Mouse (Mus musculus) kidney, adult 11 months (tissue): Measurements from ENCODE around the gene Klc3.
A peak's percentile ranks its signal among the peaks of the same experiment; 100 is the strongest.

Experiments used
- DNase-seq: peaks from one replicate; pipeline ENCODE4 v3.0.0; 2022

Gene Klc3

DNA sequence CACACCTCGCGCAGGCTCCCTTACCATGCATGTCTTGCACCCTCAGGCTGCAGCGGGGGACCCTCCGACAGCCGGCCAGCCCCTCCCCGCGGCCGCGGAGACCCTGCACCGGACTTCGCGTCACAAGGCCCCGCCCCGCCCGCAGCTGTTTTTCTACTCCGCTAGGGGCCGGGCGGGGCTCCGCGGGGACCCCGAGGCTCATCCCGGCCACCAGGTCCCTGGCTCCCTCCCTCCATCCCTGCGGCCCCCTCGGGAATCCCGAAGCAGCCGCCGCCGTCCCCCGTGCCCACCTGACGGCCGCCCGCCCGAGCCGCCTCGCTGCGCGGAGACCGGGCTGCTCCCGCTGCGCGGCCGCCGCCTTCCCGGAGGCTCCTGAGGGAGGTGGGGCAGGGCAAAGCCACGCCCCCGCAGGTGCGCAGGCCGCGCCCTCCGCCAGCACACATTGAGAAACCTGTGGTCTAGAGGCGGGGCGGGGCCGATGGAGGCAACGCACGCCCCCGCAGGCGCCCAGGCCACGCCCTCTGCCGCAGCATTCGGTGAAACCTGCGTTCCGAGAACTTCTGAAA, at the start of gene Klc3:
TSS of gene Klc3 (minus strand) at position 374 of the 566 bp plus-strand sequence.
- DNase-seq, result peak; percentile 86

GRCm38 (mm10) chr7:19449165-19449564, 45.3 kb upstream of the Klc3 start:
- DNase-seq, result no peak

DNA sequence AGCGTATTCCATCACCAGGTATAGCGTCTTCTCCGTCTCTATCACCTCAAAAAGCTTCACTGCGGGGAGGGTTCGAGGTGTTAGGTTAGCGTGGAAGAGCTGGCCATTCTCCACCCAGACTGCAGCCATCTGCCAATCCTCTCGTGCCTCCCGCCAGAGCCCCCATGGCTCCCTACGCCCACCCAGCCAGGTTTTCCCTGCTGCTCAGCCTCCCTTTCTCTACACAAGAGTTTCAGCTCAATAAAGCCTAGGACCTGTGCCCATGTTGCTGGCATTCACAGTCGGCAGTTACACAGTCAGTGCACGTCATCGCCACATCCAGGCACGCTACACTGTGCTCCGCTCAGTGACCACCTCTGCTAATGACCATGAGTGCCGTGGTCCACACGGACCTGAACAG, 43.8 kb upstream of the Klc3 start:
- no peak for DNase-seq

DNA sequence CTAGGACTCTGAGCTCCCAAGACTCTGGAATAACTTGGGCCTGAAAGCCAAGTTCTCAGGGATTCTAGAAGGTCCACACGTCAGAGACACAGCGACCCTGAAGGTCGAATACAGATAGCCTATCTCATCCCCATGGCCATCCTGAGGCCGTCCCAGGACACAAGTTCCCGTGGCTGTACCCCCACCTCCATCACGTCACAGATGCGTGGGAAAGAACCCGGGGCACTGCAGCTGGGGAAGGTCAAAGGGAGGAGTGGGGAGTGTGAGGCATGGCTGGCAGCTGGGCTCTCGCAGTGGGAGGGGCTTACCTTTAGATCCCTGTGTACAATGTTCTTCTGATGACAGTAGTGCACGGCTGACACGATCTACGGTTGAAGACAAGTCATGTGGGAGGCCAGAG, 40.9 kb upstream of the Klc3 start:
- DNase-seq, result no peak

GRCm38 (mm10) chr7:19443344-19443743, 39.4 kb upstream of the Klc3 start:
- DNase-seq, result peak; percentile 53

DNA sequence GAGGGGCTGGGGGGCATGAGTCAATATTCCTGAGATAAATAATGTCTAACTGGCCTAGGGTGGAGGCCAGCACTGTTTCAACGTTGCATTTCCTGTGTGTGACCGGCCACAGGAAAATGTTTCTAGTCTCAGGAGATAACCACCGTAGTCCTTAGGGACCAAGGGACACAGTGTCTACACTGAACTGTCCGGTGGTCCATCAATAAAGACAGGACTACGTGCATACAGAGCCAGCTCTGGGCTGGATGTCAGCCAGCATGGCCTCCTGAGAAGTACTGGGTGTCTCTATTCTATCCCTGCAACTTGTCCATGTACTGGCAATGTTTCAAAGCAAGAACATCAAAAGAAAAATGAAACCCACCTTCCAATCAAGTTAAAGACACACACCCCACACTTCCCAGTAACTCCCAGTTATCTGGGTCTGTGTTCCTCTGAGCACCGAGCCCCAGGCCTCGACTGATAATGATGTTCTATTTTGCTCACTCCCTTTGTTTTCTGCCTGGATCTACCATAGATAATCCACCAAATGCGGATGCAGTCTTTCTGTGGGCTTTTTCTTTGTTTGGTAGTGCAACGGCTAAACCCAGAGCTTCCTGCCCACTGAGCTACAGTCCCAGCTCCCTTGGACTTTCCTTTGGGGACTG, 37.7 kb upstream of the Klc3 start:
- DNase-seq, result peak; percentile 47

DNA sequence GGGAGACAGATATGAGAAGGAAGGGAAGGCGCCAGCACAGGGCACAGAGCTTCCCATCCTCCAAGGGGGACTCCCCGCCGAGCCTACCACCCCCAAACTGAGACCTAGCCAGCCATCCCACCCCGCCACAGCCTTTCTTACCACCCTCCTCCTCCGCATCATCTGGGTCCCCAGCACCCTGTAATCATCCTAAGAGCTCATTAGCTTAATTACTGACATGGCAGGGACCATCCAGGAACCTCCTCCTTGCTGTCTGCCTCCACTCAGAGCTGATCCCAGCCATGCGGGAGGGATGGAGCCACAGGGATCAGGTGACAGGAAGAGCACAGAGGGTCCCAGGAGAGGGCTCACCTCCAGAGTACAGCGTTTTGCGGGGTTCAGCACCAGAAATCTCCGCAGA, 33.1 kb upstream of the Klc3 start:
- DNase-seq, result no peak

DNA sequence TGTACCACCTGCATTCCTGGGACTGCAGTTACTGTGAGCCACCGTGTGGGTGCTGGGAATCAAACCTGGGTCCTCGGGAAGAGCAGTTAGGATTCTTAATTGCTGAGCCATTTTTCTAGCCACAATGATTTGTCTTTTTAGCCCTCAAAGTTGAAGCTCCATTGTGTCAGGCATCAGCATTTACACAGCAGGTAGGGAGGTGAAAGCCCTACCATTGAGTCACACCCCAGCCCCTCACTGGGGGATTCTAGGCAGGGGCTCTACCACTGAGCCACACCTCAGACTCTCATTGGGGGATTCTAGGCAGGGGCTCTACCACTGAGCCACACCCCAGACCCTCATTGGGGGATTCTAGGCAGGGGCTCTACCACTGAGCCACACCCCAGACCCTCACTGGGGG, 32.4 kb upstream of the Klc3 start:
- no peak for DNase-seq

- no peak for DNase-seq
Observed at GRCm38 (mm10) chr7:19432475-19432874, 28.6 kb upstream of the Klc3 start.

DNA sequence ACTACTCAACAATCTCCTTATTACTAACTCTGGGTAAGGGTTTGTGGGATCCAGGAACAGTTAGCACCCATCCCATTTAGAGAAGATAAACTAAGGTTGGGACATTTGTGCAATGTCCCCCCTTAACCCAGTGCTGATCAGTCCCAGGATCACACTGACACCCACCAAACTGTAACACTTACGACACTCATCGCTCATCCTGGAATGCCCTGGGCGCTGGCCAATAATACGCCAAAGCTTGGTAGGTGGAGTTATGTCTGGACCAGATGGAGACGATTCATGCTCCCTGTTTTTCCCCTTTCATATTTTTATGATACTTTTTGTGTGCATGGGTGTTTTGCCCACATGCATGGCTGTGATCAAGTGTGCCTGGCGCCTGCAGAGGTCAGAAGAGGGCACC, 26.5 kb upstream of the Klc3 start:
- no peak for DNase-seq

GRCm38 (mm10) chr7:19429726-19430125, 25.8 kb upstream of the Klc3 start:
- no peak for DNase-seq

GRCm38 (mm10) chr7:19427999-19428650, 24.2 kb upstream of the Klc3 start:
- no peak for DNase-seq

GRCm38 (mm10) chr7:19426888-19427287, 23.0 kb upstream of the Klc3 start:
- no peak for DNase-seq

- no peak for DNase-seq
Observed at GRCm38 (mm10) chr7:19426349-19426748, 22.4 kb upstream of the Klc3 start.

GRCm38 (mm10) chr7:19424051-19424450, 20.1 kb upstream of the Klc3 start:
- no peak for DNase-seq

DNA sequence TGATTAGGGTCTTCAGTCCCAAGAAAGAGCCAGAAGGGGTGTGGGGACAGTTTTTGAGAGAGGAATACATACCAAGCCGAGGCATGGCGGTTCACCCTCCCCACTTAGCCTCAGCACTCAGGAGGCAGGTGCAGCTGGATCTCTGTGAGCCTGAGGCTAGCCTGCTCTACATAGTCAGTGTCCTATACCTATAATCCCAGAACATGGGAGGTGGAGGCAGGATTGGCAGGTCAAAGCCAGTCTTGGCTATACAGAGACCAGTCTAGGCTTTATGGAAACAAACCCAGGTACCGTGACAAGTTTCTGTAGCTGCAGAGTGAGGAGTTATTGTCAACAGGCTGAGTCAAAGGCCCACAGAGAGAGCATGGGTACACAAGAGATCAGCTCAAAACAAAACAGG, 19.2 kb upstream of the Klc3 start:
- no peak for DNase-seq

- DNase-seq, result peak; percentile 87
Observed at GRCm38 (mm10) chr7:19420821-19421636, 17.1 kb upstream of the Klc3 start.

- DNase-seq, result no peak
Observed at GRCm38 (mm10) chr7:19420121-19420520, 16.2 kb upstream of the Klc3 start.

GRCm38 (mm10) chr7:19416590-19416989, 12.7 kb upstream of the Klc3 start:
- no peak for DNase-seq

DNA sequence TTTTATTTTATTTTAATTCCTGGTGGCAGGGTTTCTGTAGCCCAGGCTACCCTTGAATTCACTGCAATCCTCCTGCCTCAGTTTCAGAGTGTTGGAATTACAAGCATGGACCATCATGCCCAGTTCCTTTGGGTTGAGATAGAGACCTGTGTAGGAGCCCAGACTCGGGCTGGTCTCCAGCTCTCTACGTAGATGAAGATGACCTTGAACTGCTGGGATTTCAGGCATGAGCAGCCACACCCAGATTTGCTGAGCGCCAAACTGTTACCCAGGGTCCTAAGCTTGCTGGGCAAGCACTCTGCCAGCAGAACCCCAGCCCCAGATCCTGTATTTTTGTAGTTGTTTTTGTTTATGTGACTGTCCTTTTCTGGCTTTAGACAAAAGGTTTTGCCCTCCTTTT, 9.6 kb upstream of the Klc3 start:
- no peak for DNase-seq

GRCm38 (mm10) chr7:19411783-19412182, 7.9 kb upstream of the Klc3 start:
- no peak for DNase-seq

DNA sequence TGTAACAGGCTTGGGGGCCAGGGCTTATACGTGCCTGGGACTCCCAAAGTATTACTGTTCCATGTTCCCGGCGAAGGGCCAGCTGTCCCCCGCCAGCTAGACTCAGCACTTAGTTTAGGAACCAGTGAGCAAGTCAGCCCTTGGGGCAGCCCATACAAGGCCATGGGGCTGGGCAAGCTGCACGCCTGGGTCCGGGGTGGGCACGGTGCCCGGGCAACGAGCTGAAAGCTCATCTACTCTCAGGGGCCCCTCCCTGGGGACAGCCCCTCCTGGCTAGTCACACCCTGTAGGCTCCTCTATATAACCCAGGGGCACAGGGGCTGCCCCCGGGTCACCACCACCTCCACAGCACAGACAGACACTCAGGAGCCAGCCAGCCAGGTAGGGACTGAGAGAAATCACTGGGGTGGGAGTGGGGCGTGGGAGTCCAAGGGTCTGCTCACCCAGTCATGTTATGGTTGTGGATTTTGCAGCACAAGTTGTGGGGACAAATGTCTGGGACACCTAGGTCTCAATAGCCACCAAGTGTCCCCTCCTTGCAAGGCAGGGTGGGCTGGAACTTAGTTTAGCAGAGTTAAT, 7.0 kb upstream of the Klc3 start:
- no peak for DNase-seq

DNA sequence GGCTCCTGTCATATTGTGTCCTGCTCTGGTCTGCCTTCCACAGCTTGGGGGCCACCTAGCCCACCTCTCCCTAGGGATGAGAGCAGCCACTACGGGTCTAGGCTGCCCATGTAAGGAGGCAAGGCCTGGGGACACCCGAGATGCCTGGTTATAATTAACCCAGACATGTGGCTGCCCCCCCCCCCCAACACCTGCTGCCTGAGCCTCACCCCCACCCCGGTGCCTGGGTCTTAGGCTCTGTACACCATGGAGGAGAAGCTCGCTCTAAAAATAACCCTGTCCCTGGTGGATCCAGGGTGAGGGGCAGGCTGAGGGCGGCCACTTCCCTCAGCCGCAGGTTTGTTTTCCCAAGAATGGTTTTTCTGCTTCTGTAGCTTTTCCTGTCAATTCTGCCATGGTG, 5.8 kb upstream of the Klc3 start:
- DNase-seq, result no peak
